Comparison of ENCODE assay signal across 14 mouse cellular contexts in genomic region chr8:72500521-72500931, GRCm38 (mm10). TPM values are rescaled to one million over a fixed set of nuclear protein-coding genes. Genes with fewer than 3 reads are reported as not detected.
DNase-seq lines count a peak whose midpoint lies in the region; TF ChIP-seq lines count a peak whose summit lies in the region.
"Had no signal": no experiment of that assay in that cellular context is flagged by ENCODE, and none has a peak within 500 bp of the region (broad histone marks: within the 10 kb centered on the region; RNA-seq: fewer than 3 reads in every experiment).

No protein-coding gene starts in this region.

- intact Hi-C loops in gastrocnemius, postnatal 36 days (cut with DNase I), result no loop called here

- DNase-seq in gastrocnemius, adult 18-20 months (ENCODE audit: low spot score), result peak; percentile 51
- no peak for DNase-seq in gastrocnemius, postnatal 36 days
- DNase-seq in layer of hippocampus, adult 2 months (ENCODE audit: low spot score in 2 of 2), result no peak
- no peak for DNase-seq in layer of hippocampus, adult 9-10 months (ENCODE audit: low spot score)
- DNase-seq in cerebellum, postnatal 25 days, result peak; percentile 87 to 89
- DNase-seq in heart, postnatal 4 days, result peak; percentile 25
- DNase-seq in adrenal gland, postnatal 4 days (ENCODE audit: low spot score in 2 of 2), result no peak
- DNase-seq in urinary bladder, postnatal 10 days (ENCODE audit: low spot score), result no peak
- DNase-seq: kidney, postnatal 10 days; liver; lung, embryonic 14.5 days; midbrain, embryonic 14.5 days; thymus, postnatal 4 days had no signal

- peak overlapping the region; percentile 57 for H3K27ac ChIP-seq in layer of hippocampus, adult 2 months
- H3K27ac ChIP-seq: forebrain, embryonic 13.5 days had no signal

- no peak for TF ChIP-seq CTCF in layer of hippocampus, adult 2 months (conservative IDR thresholded peaks at IDR 0.05)

- H3K4me3 ChIP-seq in layer of hippocampus, adult 2 months, result no peak overlapping the region
- H3K4me3 ChIP-seq: forebrain, embryonic 13.5 days had no signal

RNA-seq across cellular contexts. Expression of gene Slc35e1, which starts 8.1 kb away (rescaled TPM):
- 10 to 100 TPM; 48.0 to 51.1 TPM for total RNA-seq in gastrocnemius, adult 18-20 months (2021)
- 10 to 100 TPM; 39.4 to 43.2 TPM for total RNA-seq in gastrocnemius, postnatal 36 days (2021)
- total RNA-seq in layer of hippocampus, adult 2 months (2021), result 10 to 100 TPM; 45.2 to 48.2 TPM
- 10 to 100 TPM; 25.6 to 27.1 TPM for total RNA-seq in heart, postnatal 4 days (2021)
- total RNA-seq in adrenal gland, postnatal 4 days (2021), result 10 to 100 TPM; 25.1 to 26.7 TPM

RNA-seq across cellular contexts. Expression of gene Cherp, which starts 25.5 kb away (rescaled TPM):
- total RNA-seq in gastrocnemius, adult 18-20 months (2021), result 10 to 100 TPM; 21.2 to 22.6 TPM
- 10 to 100 TPM; 19.9 to 24.8 TPM for total RNA-seq in gastrocnemius, postnatal 36 days (2021)
- total RNA-seq in layer of hippocampus, adult 2 months (2021), result 10 to 100 TPM; 83.1 TPM
- 10 to 100 TPM; 55.6 to 64.5 TPM for total RNA-seq in heart, postnatal 4 days (2021)
- total RNA-seq in adrenal gland, postnatal 4 days (2021), result 10 to 100 TPM; 81.3 to 86.7 TPM

RNA-seq across cellular contexts. Expression of gene Med26, which starts 47.5 kb away (rescaled TPM):
- 10 to 100 TPM in 1 of 2 experiments, 1 to 10 TPM in 1; 7.4 to 15.8 TPM for total RNA-seq in gastrocnemius, adult 18-20 months (2021)
- 1 to 10 TPM; 8.2 to 8.3 TPM for total RNA-seq in gastrocnemius, postnatal 36 days (2021)
- total RNA-seq in layer of hippocampus, adult 2 months (2021), result 10 to 100 TPM; 10.5 to 10.6 TPM
- 1 to 10 TPM; 8.6 TPM for total RNA-seq in heart, postnatal 4 days (2021)
- 10 to 100 TPM; 12.0 to 13.2 TPM for total RNA-seq in adrenal gland, postnatal 4 days (2021)

RNA-seq across cellular contexts. Expression of gene 1700030K09Rik, which starts 56.8 kb away (rescaled TPM):
- total RNA-seq in gastrocnemius, adult 18-20 months (2021), result 1 to 10 TPM; 3.5 to 4.2 TPM
- total RNA-seq in gastrocnemius, postnatal 36 days (2021), result 1 to 10 TPM; 2.7 to 3.4 TPM
- total RNA-seq in layer of hippocampus, adult 2 months (2021), result 10 to 100 TPM; 10.9 to 11.7 TPM
- total RNA-seq in heart, postnatal 4 days (2021), result 1 to 10 TPM; 5.4 to 8.2 TPM
- total RNA-seq in adrenal gland, postnatal 4 days (2021), result 10 to 100 TPM in 1 of 2 experiments, 1 to 10 TPM in 1; 9.6 to 11.7 TPM

RNA-seq across cellular contexts. Expression of gene Calr3, which starts 56.9 kb away (rescaled TPM):
- 1 to 10 TPM; 3.5 to 4.7 TPM for total RNA-seq in gastrocnemius, adult 18-20 months (2021)
- total RNA-seq in gastrocnemius, postnatal 36 days (2021), result 1 to 10 TPM; 2.9 to 3.3 TPM
- total RNA-seq in layer of hippocampus, adult 2 months (2021), result under 1 TPM; 0.52 to 0.90 TPM
- total RNA-seq in heart, postnatal 4 days (2021), result 1 to 10 TPM; 1.4 to 1.6 TPM
- total RNA-seq in adrenal gland, postnatal 4 days (2021), result 1 to 10 TPM; 3.0 to 3.1 TPM

Comparison
In these comparisons a context has a peak if more than half of its experiments do, and no peak if none do; other contexts are left out.
1. DNase-seq: peak in gastrocnemius, adult 18-20 months (single experiment), cerebellum, postnatal 25 days (2 of 2) and heart, postnatal 4 days (single experiment); none in gastrocnemius, postnatal 36 days (0 of 2), layer of hippocampus, adult 2 months (0 of 2), layer of hippocampus, adult 9-10 months (single experiment), adrenal gland, postnatal 4 days (0 of 2) and urinary bladder, postnatal 10 days (single experiment).